28 mouse cellular contexts compared by ENCODE assay signal in the genomic region with DNA sequence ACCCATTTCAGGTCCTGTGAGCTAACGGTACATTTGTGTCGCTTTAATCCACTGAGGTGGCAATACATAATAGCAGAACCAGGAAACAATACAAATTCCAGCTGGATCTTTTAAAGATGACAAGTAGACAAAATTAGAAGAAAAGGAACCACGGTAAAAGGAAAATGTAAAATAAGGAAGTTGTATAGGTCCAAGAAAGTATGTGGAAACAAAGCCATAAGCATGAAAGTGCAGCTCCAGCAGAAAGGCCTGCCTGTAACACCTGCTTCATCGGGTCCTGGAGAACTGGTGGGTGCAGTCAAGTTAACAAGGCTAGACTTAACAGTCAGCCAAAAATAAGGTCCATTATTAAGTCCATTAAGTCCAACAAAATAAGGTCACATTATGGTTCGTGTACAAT. TPM values are rescaled to one million over a fixed set of nuclear protein-coding genes. Genes with fewer than 3 reads are reported as not detected.
DNase-seq lines count a peak whose midpoint lies in the region; ATAC-seq and TF ChIP-seq lines count a peak whose summit lies in the region.
"Had no signal": no experiment of that assay in that cellular context is flagged by ENCODE, and none has a peak within 500 bp of the region (broad histone marks: within the 10 kb centered on the region; RNA-seq: fewer than 3 reads in every experiment).

No protein-coding gene starts in this region.

- no peak for TF ChIP-seq CTCF in forebrain, postnatal 0 days (IDR thresholded peaks at IDR 0.05; ENCODE audit: low read depth)
- TF ChIP-seq CTCF in kidney, postnatal 0 days (IDR thresholded peaks at IDR 0.05; ENCODE audit: low read depth): no peak
- no peak for TF ChIP-seq CTCF in lung, postnatal 0 days (IDR thresholded peaks at IDR 0.05)

- DNase-seq in forebrain, embryonic 11.5 days (ENCODE audit: low spot score): no peak
- DNase-seq in forebrain, postnatal 0 days: no peak
- DNase-seq in kidney, postnatal 0 days (ENCODE audit: low spot score): no peak
- no peak for DNase-seq in lung, postnatal 0 days (ENCODE audit: low spot score)
- no peak for DNase-seq in MN1 (ENCODE audit: low spot score)
- DNase-seq: adrenal gland, adult 8-10 months; adrenal gland, postnatal 25 days; B cell, adult 2 months; cerebellum, adult 11-12 months; cerebellum, adult 8-10 months; cerebellum, postnatal 10 days; cerebellum, postnatal 36 days; gastrocnemius, postnatal 10 days; gastrocnemius, postnatal 36 days; heart, adult 2 months; heart, postnatal 14 days; heart, postnatal 4 days had no signal

- 0 out of 2 replicates have a peak overlapping the region, but pooled peaks have one; percentile 31 for H3K27ac ChIP-seq in forebrain, embryonic 11.5 days (ENCODE audit: low read depth, low read length)
- no peak overlapping the region for H3K27ac ChIP-seq in forebrain, postnatal 0 days (ENCODE audit: low read depth, low read length)
- peak overlapping the region; percentile 87; the same call in 1 of the 2 replicates for H3K27ac ChIP-seq in kidney, postnatal 0 days
- H3K27ac ChIP-seq in kidney, embryonic 16.5 days (ENCODE audit: low read length): no peak overlapping the region
- no peak overlapping the region for H3K27ac ChIP-seq in lung, postnatal 0 days (ENCODE audit: low read length)
- H3K27ac ChIP-seq: heart, embryonic 10.5 days; heart, embryonic 13.5 days; hindbrain, embryonic 14.5 days; hindbrain, postnatal 0 days had no signal

- peaks cover 11% of the 10 kb centered on the region for H3K4me1 ChIP-seq in forebrain, embryonic 11.5 days (replicated peaks; ENCODE audit: control insufficient read depth, insufficient read depth, low read length)
- H3K4me1 ChIP-seq in forebrain, postnatal 0 days (ENCODE audit: insufficient read depth): peaks cover 5% of the 10 kb centered on the region; the same call in 1 of the 2 replicates
- H3K4me1 ChIP-seq in kidney, postnatal 0 days (replicated peaks; ENCODE audit: insufficient read depth, low read length): no peaks in the 10 kb centered on the region
- peaks cover 19% of the 10 kb centered on the region for H3K4me1 ChIP-seq in kidney, embryonic 16.5 days (ENCODE audit: insufficient read depth, low read length)
- H3K4me1 ChIP-seq in lung, postnatal 0 days (ENCODE audit: insufficient read depth, low read depth, low read length): peaks cover 5% of the 10 kb centered on the region; the same call in 1 of the 2 replicates

- H3K9me3 ChIP-seq in forebrain, embryonic 11.5 days (ENCODE audit: control insufficient read depth, low read length): no peaks in the 10 kb centered on the region
- H3K9me3 ChIP-seq in forebrain, postnatal 0 days (ENCODE audit: low read length): no peaks in the 10 kb centered on the region
- H3K9me3 ChIP-seq in kidney, postnatal 0 days (replicated peaks; ENCODE audit: low read length): no peaks in the 10 kb centered on the region
- no peaks in the 10 kb centered on the region for H3K9me3 ChIP-seq in kidney, embryonic 16.5 days (ENCODE audit: low read length)
- H3K9me3 ChIP-seq in lung, postnatal 0 days (ENCODE audit: low read length): no peaks in the 10 kb centered on the region
- H3K9me3 ChIP-seq: forebrain, embryonic 13.5 days; G1E; heart, embryonic 10.5 days; heart, embryonic 13.5 days had no signal

- H3K27me3 ChIP-seq in forebrain, embryonic 11.5 days (ENCODE audit: control insufficient read depth, insufficient read depth, low read length): no peaks in the 10 kb centered on the region
- no peaks in the 10 kb centered on the region for H3K27me3 ChIP-seq in forebrain, postnatal 0 days (ENCODE audit: insufficient read depth, low read length)
- H3K27me3 ChIP-seq in kidney, postnatal 0 days (ENCODE audit: insufficient read depth, low read length): no peaks in the 10 kb centered on the region
- H3K27me3 ChIP-seq in kidney, embryonic 16.5 days (ENCODE audit: insufficient read depth, low read length): no peaks in the 10 kb centered on the region
- H3K27me3 ChIP-seq in lung, postnatal 0 days (replicated peaks; ENCODE audit: insufficient read depth, low read length): no peaks in the 10 kb centered on the region
- H3K27me3 ChIP-seq: CH12.LX; forebrain, embryonic 13.5 days; heart, embryonic 13.5 days had no signal

- 78% methylated on average over 5 of the region's 5 CpGs for WGBS in forebrain, embryonic 11.5 days
- WGBS in forebrain, postnatal 0 days: 76% methylated on average over 5 of the region's 5 CpGs
- WGBS in kidney, postnatal 0 days: 64% methylated on average over 5 of the region's 5 CpGs
- 68% methylated on average over 5 of the region's 5 CpGs for WGBS in kidney, embryonic 16.5 days
- WGBS in lung, postnatal 0 days: 74% methylated on average over 5 of the region's 5 CpGs

- no peak for ATAC-seq in forebrain, embryonic 11.5 days (replicated peaks; ENCODE audit: low FRiP score)
- no peak for ATAC-seq in forebrain, postnatal 0 days
- ATAC-seq in kidney, postnatal 0 days (replicated peaks; ENCODE audit: low FRiP score, low read depth): no peak
- ATAC-seq in kidney, embryonic 16.5 days (ENCODE audit: low FRiP score, low TSS enrichment): no peak
- peak; percentile 70 for ATAC-seq in granulocyte monocyte progenitor cell, adult 5-6 weeks (replicated peaks; ENCODE audit: poor library complexity, severe bottlenecking)
- no peak for ATAC-seq in lung, postnatal 0 days
- ATAC-seq: forebrain, embryonic 13.5 days; hindbrain, postnatal 0 days; inflammation-experienced regulatory T-cells, adult 6 months; intestine, postnatal 0 days had no signal

- H3K36me3 ChIP-seq in forebrain, embryonic 11.5 days (ENCODE audit: control insufficient read depth, insufficient read depth, low read length): no peaks in the 10 kb centered on the region
- 0 out of 2 replicates have a peak, but pooled peaks cover under 1% of the 10 kb centered on the region for H3K36me3 ChIP-seq in forebrain, postnatal 0 days (ENCODE audit: insufficient read depth)
- H3K36me3 ChIP-seq in kidney, postnatal 0 days (ENCODE audit: insufficient read depth, low read length): no peaks in the 10 kb centered on the region; the same call in 1 of the 2 replicates
- 0 out of 2 replicates have a peak, but pooled peaks cover 2% of the 10 kb centered on the region for H3K36me3 ChIP-seq in kidney, embryonic 16.5 days (ENCODE audit: insufficient read depth, low read length)
- H3K36me3 ChIP-seq in lung, postnatal 0 days (ENCODE audit: insufficient read depth, low read length): no peaks in the 10 kb centered on the region

- H3K4me3 ChIP-seq in forebrain, embryonic 11.5 days (ENCODE audit: low read depth, low read length): no peak overlapping the region
- no peak overlapping the region for H3K4me3 ChIP-seq in forebrain, postnatal 0 days (ENCODE audit: low read depth, low read length)
- H3K4me3 ChIP-seq in kidney, postnatal 0 days (replicated peaks; ENCODE audit: low read depth, low read length): no peak overlapping the region
- H3K4me3 ChIP-seq in kidney, embryonic 16.5 days (ENCODE audit: low read length): no peak overlapping the region
- H3K4me3 ChIP-seq in lung, postnatal 0 days (ENCODE audit: low read depth, low read length): no peak overlapping the region
- H3K4me3 ChIP-seq: forebrain, embryonic 13.5 days; heart, adult 2 months; heart, embryonic 10.5 days; heart, embryonic 13.5 days had no signal

- H3K4me2 ChIP-seq in forebrain, embryonic 11.5 days (ENCODE audit: low read depth, low read length, severe bottlenecking): no peak overlapping the region
- H3K4me2 ChIP-seq in forebrain, postnatal 0 days (ENCODE audit: low read depth): no peak overlapping the region
- no peak overlapping the region for H3K4me2 ChIP-seq in kidney, postnatal 0 days (ENCODE audit: low read length)
- no peak overlapping the region for H3K4me2 ChIP-seq in kidney, embryonic 16.5 days (replicated peaks; ENCODE audit: low read depth, low read length)
- H3K4me2 ChIP-seq in lung, postnatal 0 days (replicated peaks; ENCODE audit: low read depth, low read length): no peak overlapping the region
- H3K4me2 ChIP-seq: forebrain, embryonic 13.5 days; heart, embryonic 13.5 days; hindbrain, embryonic 14.5 days had no signal

- TF ChIP-seq EP300 in lung, postnatal 0 days (IDR thresholded peaks at IDR 0.05): no peak

- H3K9ac ChIP-seq in forebrain, embryonic 11.5 days (ENCODE audit: low read length): no peak overlapping the region
- H3K9ac ChIP-seq in forebrain, postnatal 0 days: no peak overlapping the region
- no peak overlapping the region for H3K9ac ChIP-seq in kidney, postnatal 0 days (ENCODE audit: low read depth, low read length)
- no peak overlapping the region for H3K9ac ChIP-seq in kidney, embryonic 16.5 days (replicated peaks; ENCODE audit: low read length)
- H3K9ac ChIP-seq in lung, postnatal 0 days (replicated peaks; ENCODE audit: low read depth): no peak overlapping the region
- H3K9ac ChIP-seq: forebrain, embryonic 13.5 days; heart, embryonic 13.5 days; hindbrain, embryonic 14.5 days had no signal

RNA-seq across cellular contexts. Expression of a gene that starts 55.2 kb away (rescaled TPM):
- 20.9 and 24.4 TPM in 2 replicates for polyA plus RNA-seq in forebrain, embryonic 11.5 days (2014; fragmentation: Nextera tagmentation; extraction: Ambion mirVana)
- 21.8 and 26.4 TPM in 2 replicates for total RNA-seq in forebrain, postnatal 0 days (2014; rRNA removed)
- 7.2 and 7.8 TPM in 2 replicates for polyA plus RNA-seq in forebrain, postnatal 0 days (2015; fragmentation: Nextera tagmentation; extraction: Ambion mirVana)
- polyA plus RNA-seq in kidney, postnatal 0 days (2015; fragmentation: Nextera tagmentation; extraction: Ambion mirVana): 31.8 and 39.6 TPM in 2 replicates
- polyA plus RNA-seq in kidney, embryonic 16.5 days (2015; fragmentation: Nextera tagmentation; extraction: Ambion mirVana): 36.2 and 39.6 TPM in 2 replicates
- total RNA-seq in granulocyte monocyte progenitor cell, adult 5-6 weeks (2014; fragmentation: Nextera tagmentation): 2.1 and 3.7 TPM in 2 replicates
- 2.6 and 3.1 TPM in 2 replicates for total RNA-seq in granulocyte monocyte progenitor cell, adult 5-6 weeks (2017)
- polyA plus RNA-seq in lung, postnatal 0 days (2015; fragmentation: Nextera tagmentation; extraction: Ambion mirVana): 23.3 and 24.7 TPM in 2 replicates
- total RNA-seq: CH12.LX had no signal

Comparison
In these comparisons a context has a peak if more than half of its experiments do, and no peak if none do; other contexts are left out.
1. H3K27ac ChIP-seq: peak in forebrain, embryonic 11.5 days (single experiment) and kidney, postnatal 0 days (single experiment); none in forebrain, postnatal 0 days (single experiment), kidney, embryonic 16.5 days (single experiment) and lung, postnatal 0 days (single experiment).